Mouse (Mus musculus): ENCODE measurements around the gene Lpp. TPM values are rescaled to one million over a fixed set of nuclear protein-coding genes. Genes with fewer than 3 reads are reported as not detected.

Lpp gene
- polyA plus RNA-seq, 1 experiment from 2014 or later: 20.7 TPM

- no peaks in the 10 kb centered on the region for H3K9me3 ChIP-seq
- no peaks in the 10 kb centered on the region for H3K36me3 ChIP-seq
- 83% methylated on average over 8 of the region's 8 CpGs for WGBS
- H3K4me2 ChIP-seq (replicated peaks): no peak overlapping the region
- H3K4me3 ChIP-seq: no peak overlapping the region
- peaks cover 4% of the 10 kb centered on the region; the same call in 1 of the 2 replicates for H3K4me1 ChIP-seq
- no peak overlapping the region for H3K27ac ChIP-seq (replicated peaks)
- no peak for ATAC-seq (ENCODE audit: low FRiP score, low read depth)
- no peak overlapping the region for H3K9ac ChIP-seq (replicated peaks)
- no peaks in the 10 kb centered on the region for H3K27me3 ChIP-seq
These were observed 82.1 kb downstream of the Lpp start for GRCm38 (mm10) chr16:24475305-24475947.

GRCm38 (mm10) chr16:24476911-24477401 lies 83.6 kb downstream of the Lpp start:
- Histone ChIP-seq H3K27me3 (no peaks in the 10 kb centered on the region), H3K9me3 (no peaks in the 10 kb centered on the region), H3K4me1 (peaks cover 4% of the 10 kb centered on the region; the same call in 1 of the 2 replicates), H3K9ac (replicated peaks) (no peak overlapping the region), H3K4me2 (replicated peaks) (no peak overlapping the region), H3K4me3 (no peak overlapping the region), H3K27ac (replicated peaks) (no peak overlapping the region), H3K36me3 (no peaks in the 10 kb centered on the region)
- ATAC-seq (ENCODE audit: low FRiP score, low read depth): no peak
- 47% methylated on average over 3 of the region's 3 CpGs for WGBS

DNA sequence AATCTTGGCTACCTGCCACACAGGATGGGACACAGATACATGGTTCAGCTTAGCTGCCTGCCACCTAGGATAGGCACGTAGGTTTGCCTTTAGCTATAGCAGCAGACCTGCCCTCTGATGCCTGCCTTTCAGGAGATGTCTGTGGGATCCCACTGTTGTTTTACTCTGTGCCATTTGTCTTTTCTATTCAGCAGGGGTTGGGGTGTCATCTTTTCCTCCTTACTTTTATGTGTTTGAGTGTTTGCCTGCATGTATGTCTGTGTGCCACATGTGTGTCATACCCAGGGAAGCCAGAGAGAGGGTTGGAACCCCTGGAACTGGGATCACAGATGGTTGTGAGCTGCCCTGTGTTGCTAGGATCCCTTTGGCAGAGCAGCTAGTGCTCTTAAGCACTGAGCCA lies 84.7 kb downstream of the Lpp start:
- Histone ChIP-seq H3K9me3 (no peaks in the 10 kb centered on the region), H3K4me1 (peaks cover 4% of the 10 kb centered on the region; the same call in 1 of the 2 replicates), H3K4me3 (no peak overlapping the region), H3K27me3 (no peaks in the 10 kb centered on the region), H3K9ac (replicated peaks) (no peak overlapping the region), H3K4me2 (replicated peaks) (no peak overlapping the region), H3K27ac (replicated peaks) (no peak overlapping the region), H3K36me3 (no peaks in the 10 kb centered on the region)
- no peak for ATAC-seq (ENCODE audit: low FRiP score, low read depth)
- 89% methylated on average over 1 of the region's 1 CpGs for WGBS

GRCm38 (mm10) chr16:24478851-24479250 lies 85.5 kb downstream of the Lpp start:
- 93% methylated on average over 4 of the region's 4 CpGs for WGBS
- H3K36me3 ChIP-seq: no peaks in the 10 kb centered on the region
- H3K4me3 ChIP-seq: no peak overlapping the region

DNA sequence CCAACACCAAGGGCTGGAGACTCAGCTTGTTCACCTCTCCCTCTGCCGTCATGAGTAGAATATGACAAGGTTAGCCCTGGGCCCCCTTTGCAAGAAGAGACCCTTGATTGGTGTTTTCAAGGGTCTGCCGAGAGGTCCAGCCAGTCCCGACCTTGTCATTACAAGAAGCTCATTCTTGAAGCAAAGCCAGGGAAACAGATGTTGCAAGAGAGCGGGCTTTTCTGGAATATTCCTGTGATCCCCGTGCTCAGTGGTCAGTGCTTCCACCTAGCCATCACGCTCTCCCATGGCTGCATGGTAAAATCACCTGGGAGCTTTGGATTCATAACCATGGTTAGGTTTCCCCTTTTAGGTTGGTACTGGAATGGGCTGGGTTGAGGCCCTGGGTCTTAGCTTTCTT lies 89.3 kb downstream of the Lpp start:
- no peak overlapping the region for H3K27ac ChIP-seq (replicated peaks)
- 89% methylated on average over 6 of the region's 6 CpGs for WGBS
- no peaks in the 10 kb centered on the region for H3K27me3 ChIP-seq
- peaks cover 4% of the 10 kb centered on the region; the same call in 1 of the 2 replicates for H3K4me1 ChIP-seq
- H3K9me3 ChIP-seq: 0 out of 2 replicates have a peak, but pooled peaks cover 3% of the 10 kb centered on the region
- ATAC-seq (ENCODE audit: low FRiP score, low read depth): no peak
- H3K4me2 ChIP-seq (replicated peaks): no peak overlapping the region
- H3K36me3 ChIP-seq: no peaks in the 10 kb centered on the region
- H3K4me3 ChIP-seq: no peak overlapping the region
- no peak overlapping the region for H3K9ac ChIP-seq (replicated peaks)

More at GRCm38 (mm10) chr16:24478851-24479250, 85.5 kb downstream of the Lpp start:
- no peaks in the 10 kb centered on the region for H3K27me3 ChIP-seq
- no peaks in the 10 kb centered on the region for H3K9me3 ChIP-seq
- no peak for ATAC-seq (ENCODE audit: low FRiP score, low read depth)
- peaks cover 4% of the 10 kb centered on the region; the same call in 1 of the 2 replicates for H3K4me1 ChIP-seq
- no peak overlapping the region for H3K27ac ChIP-seq (replicated peaks)
- no peak overlapping the region for H3K9ac ChIP-seq (replicated peaks)
- H3K4me2 ChIP-seq (replicated peaks): no peak overlapping the region

GRCm38 (mm10) chr16:24483527-24484101 lies 90.3 kb downstream of the Lpp start:
- Histone ChIP-seq H3K27me3 (no peaks in the 10 kb centered on the region), H3K36me3 (no peaks in the 10 kb centered on the region), H3K4me2 (replicated peaks) (no peak overlapping the region), H3K4me3 (no peak overlapping the region), H3K27ac (replicated peaks) (no peak overlapping the region), H3K9ac (replicated peaks) (no peak overlapping the region), H3K4me1 (peaks cover 9% of the 10 kb centered on the region), H3K9me3 (0 out of 2 replicates have a peak, but pooled peaks cover 3% of the 10 kb centered on the region)
- WGBS: 90% methylated on average over 13 of the region's 13 CpGs
- no peak for ATAC-seq (ENCODE audit: low FRiP score, low read depth)

- H3K9ac ChIP-seq (replicated peaks): no peak overlapping the region
- peaks cover 33% of the 10 kb centered on the region for H3K4me1 ChIP-seq
- H3K27me3 ChIP-seq: no peaks in the 10 kb centered on the region
- no peak overlapping the region for H3K4me2 ChIP-seq (replicated peaks)
- H3K27ac ChIP-seq (replicated peaks): no peak overlapping the region
- no peak overlapping the region for H3K4me3 ChIP-seq
- ATAC-seq (ENCODE audit: low FRiP score, low read depth): no peak
- 0 out of 2 replicates have a peak, but pooled peaks cover 3% of the 10 kb centered on the region for H3K9me3 ChIP-seq
- 62% methylated on average over 6 of the region's 6 CpGs for WGBS
- no peaks in the 10 kb centered on the region for H3K36me3 ChIP-seq
These were observed 94.5 kb downstream of the Lpp start for GRCm38 (mm10) chr16:24487782-24488241.

DNA sequence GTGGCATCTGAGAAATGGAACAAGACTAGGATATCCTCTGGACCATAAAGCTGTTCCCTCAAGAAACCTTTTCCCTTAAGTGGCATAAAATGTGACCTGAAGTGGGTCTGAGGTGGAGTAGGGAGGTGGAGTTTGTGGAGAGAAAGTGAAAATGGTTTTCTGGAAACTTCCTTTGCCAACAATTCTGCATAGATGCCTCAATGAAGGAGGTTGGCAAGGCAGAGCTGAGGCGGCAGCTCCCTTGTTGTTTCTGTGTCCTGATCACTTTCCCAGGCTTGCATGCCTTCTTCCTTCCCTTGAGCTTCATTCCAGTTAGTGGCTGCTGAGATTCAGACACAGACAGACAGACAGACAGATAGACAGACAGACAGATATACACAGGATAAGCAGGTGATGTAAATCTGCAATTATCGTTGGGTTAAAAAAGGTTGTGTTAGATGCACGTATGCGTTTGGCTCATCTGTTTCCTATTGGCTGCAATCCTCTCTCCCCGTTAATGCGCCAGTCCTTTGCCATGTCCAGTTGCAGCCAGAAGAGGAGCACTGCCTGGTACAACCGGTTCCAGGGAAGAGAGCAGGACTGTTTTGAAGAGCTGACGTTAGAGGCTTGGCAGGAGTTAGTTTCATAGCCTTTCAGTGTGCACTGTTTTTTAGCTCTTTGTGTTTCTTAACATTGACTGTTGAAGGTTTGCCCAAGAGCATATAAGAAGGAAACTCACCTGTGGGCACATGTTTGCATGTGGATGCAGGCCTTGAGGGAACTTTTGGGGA lies 96.4 kb downstream of the Lpp start:
- Histone ChIP-seq H3K4me3 (no peak overlapping the region), H3K4me1 (peaks cover 35% of the 10 kb centered on the region), H3K4me2 (replicated peaks) (no peak overlapping the region), H3K27me3 (no peaks in the 10 kb centered on the region), H3K9me3 (0 out of 2 replicates have a peak, but pooled peaks cover 3% of the 10 kb centered on the region), H3K27ac (replicated peaks) (no peak overlapping the region), H3K36me3 (no peaks in the 10 kb centered on the region), H3K9ac (replicated peaks) (no peak overlapping the region; the same call in 1 of the 2 replicates)
- ATAC-seq (ENCODE audit: low FRiP score, low read depth): no peak
- WGBS: 89% methylated on average over 8 of the region's 8 CpGs

- no peaks in the 10 kb centered on the region for H3K27me3 ChIP-seq
- peak overlapping the region; percentile 43 for H3K27ac ChIP-seq (replicated peaks)
- peak overlapping the region; percentile 29; the same call in 1 of the 2 replicates for H3K4me2 ChIP-seq (replicated peaks)
- WGBS: 47% methylated on average over 18 of the region's 18 CpGs
- H3K4me1 ChIP-seq: peaks cover 35% of the 10 kb centered on the region
- H3K9me3 ChIP-seq: no peaks in the 10 kb centered on the region
- H3K36me3 ChIP-seq: no peaks in the 10 kb centered on the region
- H3K9ac ChIP-seq (replicated peaks): no peak overlapping the region
- H3K4me3 ChIP-seq: no peak overlapping the region
- peak; percentile 85 for ATAC-seq (ENCODE audit: low FRiP score, low read depth)
These were observed 97.6 kb downstream of the Lpp start for GRCm38 (mm10) chr16:24490751-24491485.

DNA sequence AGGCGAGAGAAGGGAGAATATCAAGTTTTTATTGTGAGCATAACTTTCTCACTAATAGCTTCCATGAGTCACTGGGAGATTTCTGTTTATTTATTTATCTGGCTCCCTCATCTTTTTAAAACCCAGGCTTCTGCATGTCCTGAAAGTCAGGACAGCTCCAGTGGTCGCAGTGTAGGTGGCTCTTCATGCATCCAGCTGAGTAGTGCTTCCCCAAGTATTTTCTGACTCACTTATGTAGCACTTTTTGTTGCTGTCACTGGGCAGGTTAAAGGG lies 98.1 kb downstream of the Lpp start:
- Histone ChIP-seq H3K4me1 (peaks cover 35% of the 10 kb centered on the region), H3K36me3 (no peaks in the 10 kb centered on the region), H3K9me3 (no peaks in the 10 kb centered on the region), H3K27ac (replicated peaks) (peak overlapping the region; percentile 43; the same call in 1 of the 2 replicates), H3K9ac (replicated peaks) (no peak overlapping the region), H3K27me3 (no peaks in the 10 kb centered on the region), H3K4me3 (no peak overlapping the region), H3K4me2 (replicated peaks) (no peak overlapping the region)
- 63% methylated on average over 2 of the region's 2 CpGs for WGBS
- ATAC-seq (ENCODE audit: low FRiP score, low read depth): no peak

- no peaks in the 10 kb centered on the region for H3K27me3 ChIP-seq
- no peaks in the 10 kb centered on the region for H3K9me3 ChIP-seq
- no peak overlapping the region for H3K4me3 ChIP-seq
- no peak; the same call in 1 of the 2 replicates for ATAC-seq (ENCODE audit: low FRiP score, low read depth)
- no peak overlapping the region for H3K4me2 ChIP-seq (replicated peaks)
- H3K36me3 ChIP-seq: no peaks in the 10 kb centered on the region
- 72% methylated on average over 4 of the region's 4 CpGs for WGBS
- H3K27ac ChIP-seq (replicated peaks): no peak overlapping the region
- no peak overlapping the region for H3K9ac ChIP-seq (replicated peaks)
- peaks cover 34% of the 10 kb centered on the region for H3K4me1 ChIP-seq
These were observed 99.1 kb downstream of the Lpp start for GRCm38 (mm10) chr16:24492194-24492940.
